Mouse (Mus musculus) naive thymus-derived CD4-positive, alpha-beta T cell, adult 2 months (primary cell): ENCODE data around the gene 4930564D02Rik.

ENCODE experiments used
- DNase-seq: peaks from one replicate; pipeline ENCODE4 v3.0.0-alpha.2; 2011; ENCODE audit warnings: low read depth

The 4930564D02Rik gene

GRCm38 (mm10) chr3:105058627-105059513, 7.8 kb upstream of the 4930564D02Rik start:
- peak; percentile 68 for DNase-seq

GRCm38 (mm10) chr3:105059911-105060310, 6.7 kb upstream of the 4930564D02Rik start:
- no peak for DNase-seq

GRCm38 (mm10) chr3:105060992-105061391, 5.7 kb upstream of the 4930564D02Rik start:
- DNase-seq: no peak

- no peak for DNase-seq
These were observed 5.1 kb upstream of the 4930564D02Rik start for GRCm38 (mm10) chr3:105061496-105061895.

GRCm38 (mm10) chr3:105061991-105062390, 4.7 kb upstream of the 4930564D02Rik start:
- DNase-seq: no peak

GRCm38 (mm10) chr3:105062676-105063075, 4.0 kb upstream of the 4930564D02Rik start:
- no peak for DNase-seq

- DNase-seq: no peak
These were observed 3.9 kb downstream of the 4930564D02Rik start for GRCm38 (mm10) chr3:105070553-105070952.

GRCm38 (mm10) chr3:105071251-105071650, 4.6 kb downstream of the 4930564D02Rik start:
- no peak for DNase-seq

- no peak for DNase-seq
These were observed 5.9 kb downstream of the 4930564D02Rik start for GRCm38 (mm10) chr3:105072536-105072935.

- DNase-seq: no peak
These were observed 9.2 kb downstream of the 4930564D02Rik start for GRCm38 (mm10) chr3:105075796-105076195.

GRCm38 (mm10) chr3:105078231-105078826, 11.7 kb downstream of the 4930564D02Rik start:
- DNase-seq: no peak

- no peak for DNase-seq
These were observed 20.7 kb downstream of the 4930564D02Rik start for GRCm38 (mm10) chr3:105087344-105087743.

- DNase-seq: no peak
These were observed 22.0 kb downstream of the 4930564D02Rik start for GRCm38 (mm10) chr3:105088638-105089037.

- DNase-seq: no peak
These were observed 23.5 kb downstream of the 4930564D02Rik start for GRCm38 (mm10) chr3:105090147-105090546.

GRCm38 (mm10) chr3:105090981-105091380, 24.3 kb downstream of the 4930564D02Rik start:
- no peak for DNase-seq

- no peak for DNase-seq
These were observed 26.3 kb downstream of the 4930564D02Rik start for GRCm38 (mm10) chr3:105092721-105093505.

- DNase-seq: no peak
These were observed 27.8 kb downstream of the 4930564D02Rik start for GRCm38 (mm10) chr3:105094448-105094847.

GRCm38 (mm10) chr3:105095026-105095425, 28.4 kb downstream of the 4930564D02Rik start:
- DNase-seq: no peak

GRCm38 (mm10) chr3:105097581-105097980, 30.9 kb downstream of the 4930564D02Rik start:
- no peak for DNase-seq

- no peak for DNase-seq
These were observed 33.1 kb downstream of the 4930564D02Rik start for GRCm38 (mm10) chr3:105099526-105100269.

- DNase-seq: no peak
These were observed 33.6 kb downstream of the 4930564D02Rik start for GRCm38 (mm10) chr3:105100270-105100589.

GRCm38 (mm10) chr3:105105827-105106226, 39.2 kb downstream of the 4930564D02Rik start:
- no peak for DNase-seq
